Comparison of ENCODE assay signal across 8 mouse cellular contexts in genomic region chr4:137706510-137706909, GRCm38 (mm10). TPM values are rescaled to one million over a fixed set of nuclear protein-coding genes. Genes with fewer than 3 reads are reported as not detected.
DNase-seq lines count a peak whose midpoint lies in the region; ATAC-seq lines count a peak whose summit lies in the region.

No protein-coding gene starts in this region.

- 0 out of 2 replicates have a peak, but pooled peaks have one; percentile 20 for ATAC-seq in hindbrain, embryonic 12.5 days (ENCODE audit: low FRiP score)
- peak; percentile 42 for ATAC-seq in liver, embryonic 15.5 days (ENCODE audit: insufficient read depth)
- ATAC-seq in neural tube, embryonic 15.5 days (ENCODE audit: low FRiP score), result no peak
- no peak for ATAC-seq in CD4-positive, CD25-positive, alpha-beta regulatory T cell, adult 4 months

- peak; percentile 57 for DNase-seq in kidney, adult 9 months
- DNase-seq in kidney, postnatal 10 days, result no peak
- DNase-seq in urinary bladder, postnatal 36 days (ENCODE audit: low spot score in 2 of 2), result no peak
- no peak for DNase-seq in gastrocnemius, postnatal 10 days

- peak overlapping the region; percentile 77; the same call in 1 of the 2 replicates for H3K4me2 ChIP-seq in hindbrain, embryonic 12.5 days (replicated peaks)
- H3K4me2 ChIP-seq in liver, embryonic 15.5 days, result peak overlapping the region; percentile 77
- peak overlapping the region; percentile 91 for H3K4me2 ChIP-seq in neural tube, embryonic 15.5 days

- WGBS in hindbrain, embryonic 12.5 days, result 79% methylated on average over 7 of the region's 7 CpGs
- 61% methylated on average over 7 of the region's 7 CpGs for whole genome bisulfite sequencing in liver, embryonic 15.5 days (ENCODE audit: insufficient replicate concordance)
- WGBS in neural tube, embryonic 15.5 days, result 62% methylated on average over 7 of the region's 7 CpGs

- H3K4me3 ChIP-seq in hindbrain, embryonic 12.5 days, result no peak overlapping the region
- no peak overlapping the region for H3K4me3 ChIP-seq in liver, embryonic 15.5 days (replicated peaks)
- H3K4me3 ChIP-seq in neural tube, embryonic 15.5 days (replicated peaks), result no peak overlapping the region

- peaks cover 38% of the 10 kb centered on the region for H3K4me1 ChIP-seq in hindbrain, embryonic 12.5 days
- H3K4me1 ChIP-seq in liver, embryonic 15.5 days (replicated peaks), result peaks cover 24% of the 10 kb centered on the region
- peaks cover 41% of the 10 kb centered on the region for H3K4me1 ChIP-seq in neural tube, embryonic 15.5 days

- peaks cover 6% of the 10 kb centered on the region; the same call in 1 of the 2 replicates for H3K27me3 ChIP-seq in hindbrain, embryonic 12.5 days
- peaks cover 55% of the 10 kb centered on the region for H3K27me3 ChIP-seq in liver, embryonic 15.5 days
- H3K27me3 ChIP-seq in neural tube, embryonic 15.5 days (replicated peaks), result no peaks in the 10 kb centered on the region

- H3K9me3 ChIP-seq in hindbrain, embryonic 12.5 days (replicated peaks), result no peaks in the 10 kb centered on the region
- H3K9me3 ChIP-seq in liver, embryonic 15.5 days (replicated peaks), result no peaks in the 10 kb centered on the region
- no peaks in the 10 kb centered on the region for H3K9me3 ChIP-seq in neural tube, embryonic 15.5 days (replicated peaks)

- no peaks in the 10 kb centered on the region for H3K36me3 ChIP-seq in hindbrain, embryonic 12.5 days
- no peaks in the 10 kb centered on the region for H3K36me3 ChIP-seq in liver, embryonic 15.5 days (replicated peaks)
- H3K36me3 ChIP-seq in neural tube, embryonic 15.5 days, result 0 out of 2 replicates have a peak, but pooled peaks cover 5% of the 10 kb centered on the region

- H3K27ac ChIP-seq in hindbrain, embryonic 12.5 days, result peak overlapping the region; percentile 14; the same call in 1 of the 2 replicates
- H3K27ac ChIP-seq in liver, embryonic 15.5 days (replicated peaks), result peak overlapping the region; percentile 78
- H3K27ac ChIP-seq in neural tube, embryonic 15.5 days (replicated peaks), result 0 out of 2 replicates have a peak overlapping the region, but pooled peaks have one; percentile 30

- 0 out of 2 replicates have a peak overlapping the region, but pooled peaks have one; percentile 1 for H3K9ac ChIP-seq in hindbrain, embryonic 12.5 days
- no peak overlapping the region for H3K9ac ChIP-seq in liver, embryonic 15.5 days
- H3K9ac ChIP-seq in neural tube, embryonic 15.5 days (replicated peaks), result no peak overlapping the region

RNA-seq across cellular contexts. Expression of gene Rap1gap, which starts 42.0 kb away (rescaled TPM):
- 17.1 and 19.8 TPM in 2 replicates for polyA plus RNA-seq in hindbrain, embryonic 12.5 days (2016; fragmentation: Nextera tagmentation; extraction: Ambion mirVana)
- 2.0 and 3.8 TPM in 2 replicates for polyA plus RNA-seq in liver, embryonic 15.5 days (2015; fragmentation: Nextera tagmentation; extraction: Ambion mirVana)
- 88.5 and 106 TPM in 2 replicates for polyA plus RNA-seq in neural tube, embryonic 15.5 days (2015; fragmentation: Nextera tagmentation; extraction: Ambion mirVana)
- total RNA-seq in gastrocnemius, postnatal 10 days (2021), result 1 to 10 TPM; 5.3 to 5.6 TPM
- polyA plus RNA-seq in CD4-positive, CD25-positive, alpha-beta regulatory T cell, adult 4 months (2017; shearing (Covaris generic)), result 1 to 10 TPM in 1 of 2 experiments, not detected in 1; 1.4 TPM

Comparison
In these comparisons a context has a peak if more than half of its experiments do, and no peak if none do; other contexts are left out.
1. ATAC-seq: peak in hindbrain, embryonic 12.5 days (single experiment) and liver, embryonic 15.5 days (single experiment); none in neural tube, embryonic 15.5 days (single experiment) and CD4-positive, CD25-positive, alpha-beta regulatory T cell, adult 4 months (single experiment).
2. H3K27ac ChIP-seq: peak in every context shown above with its lines; median percentile 78 in liver, embryonic 15.5 days; 30 in neural tube, embryonic 15.5 days; 14 in hindbrain, embryonic 12.5 days.
3. Peak in every context shown above with its lines, with median percentiles within 50 percentile points of each other: H3K4me2 ChIP-seq.